In the genomic region with DNA sequence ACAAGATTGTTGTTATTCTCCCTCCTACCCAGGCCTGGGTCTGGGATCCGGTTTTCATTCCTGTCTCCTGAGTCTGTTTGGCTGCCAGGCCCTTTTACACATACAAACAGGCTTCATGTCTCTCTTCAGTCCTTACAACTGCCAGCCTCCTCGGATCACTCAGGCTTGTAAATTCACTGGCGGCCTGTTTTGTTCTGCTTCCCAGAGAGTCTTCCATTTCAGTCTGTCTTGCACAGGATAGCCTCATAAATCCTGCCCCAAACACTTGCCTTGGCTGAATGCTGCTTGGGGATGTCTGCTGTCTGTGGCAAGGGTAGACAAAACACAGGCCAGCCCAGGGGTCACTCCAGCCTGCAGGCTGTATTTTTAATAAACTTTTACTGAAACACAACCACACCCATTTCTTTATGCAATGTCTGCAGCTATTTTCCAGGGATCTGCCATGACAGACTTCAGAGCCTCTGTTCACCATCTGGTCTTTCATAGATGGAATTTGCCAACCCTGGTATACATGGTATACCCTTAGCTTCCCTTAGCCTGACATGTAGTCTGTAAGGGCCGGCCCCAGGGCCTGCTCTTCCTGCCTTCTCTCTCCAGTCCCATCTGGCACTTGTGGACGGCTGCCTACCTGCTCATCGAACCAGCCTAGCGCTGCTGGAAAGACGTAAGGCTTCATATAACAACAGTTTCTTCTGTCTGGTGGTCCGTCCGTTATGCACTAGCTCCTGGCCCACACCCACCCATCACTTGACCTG, we compare ENCODE assay signal across 12 mouse cellular contexts.
DNase-seq lines count a peak whose midpoint lies in the region; ATAC-seq and TF ChIP-seq lines count a peak whose summit lies in the region.
"Had no signal": no experiment of that assay in that cellular context is flagged by ENCODE, and none has a peak within 500 bp of the region (broad histone marks: within the 10 kb centered on the region; RNA-seq: fewer than 3 reads in every experiment).

No protein-coding gene starts in this region.

- no peak overlapping the region for H3K4me3 ChIP-seq in hindbrain, embryonic 15.5 days
- H3K4me3 ChIP-seq in hindbrain, embryonic 12.5 days, result no peak overlapping the region
- no peak overlapping the region for H3K4me3 ChIP-seq in testis, adult 2 months (ENCODE audit: control insufficient read depth, low read depth, low read length)
- no peak overlapping the region for H3K4me3 ChIP-seq in limb, embryonic 11.5 days (ENCODE audit: low read depth, low read length)
- H3K4me3 ChIP-seq: embryonic facial prominence, embryonic 15.5 days; lung, embryonic 15.5 days had no signal

- DNase-seq in testis, postnatal 10 days (ENCODE audit: low spot score), result no peak
- DNase-seq in limb, embryonic 11.5 days (ENCODE audit: low spot score), result peak; percentile 41
- DNase-seq in yolk sac, embryonic 10.5 days (ENCODE audit: low spot score), result peak; percentile 67
- no peak for DNase-seq in urinary bladder, postnatal 25 days (ENCODE audit: low spot score)
- no peak for DNase-seq in left cerebral cortex, postnatal 36 days (ENCODE audit: low spot score in 2 of 2)
- DNase-seq: right cerebral cortex, postnatal 14 days had no signal

- no peaks in the 10 kb centered on the region for H3K9me3 ChIP-seq in hindbrain, embryonic 15.5 days
- no peaks in the 10 kb centered on the region for H3K9me3 ChIP-seq in hindbrain, embryonic 12.5 days (replicated peaks)
- no peaks in the 10 kb centered on the region for H3K9me3 ChIP-seq in limb, embryonic 11.5 days (ENCODE audit: control insufficient read depth, low read length)
- H3K9me3 ChIP-seq: embryonic facial prominence, embryonic 15.5 days; lung, embryonic 15.5 days had no signal

- intact Hi-C loops in left cerebral cortex, postnatal 36 days (cut with DNase I), result no loop called here

- TF ChIP-seq CTCF in testis, adult 2 months (IDR thresholded peaks at IDR 0.05; ENCODE audit: control insufficient read depth, insufficient read depth, insufficient replicate concordance, low read depth, low read length), result no peak

- 66% methylated on average over 10 of the region's 10 CpGs for WGBS in hindbrain, embryonic 15.5 days
- WGBS in hindbrain, embryonic 12.5 days, result 67% methylated on average over 10 of the region's 10 CpGs
- 45% methylated on average over 10 of the region's 10 CpGs for WGBS in limb, embryonic 11.5 days

- no peaks in the 10 kb centered on the region for H3K36me3 ChIP-seq in hindbrain, embryonic 15.5 days
- no peaks in the 10 kb centered on the region for H3K36me3 ChIP-seq in hindbrain, embryonic 12.5 days
- H3K36me3 ChIP-seq in testis, adult 2 months (ENCODE audit: control insufficient read depth, insufficient read depth, low read length), result no peaks in the 10 kb centered on the region
- no peaks in the 10 kb centered on the region for H3K36me3 ChIP-seq in limb, embryonic 11.5 days (ENCODE audit: control insufficient read depth, insufficient read depth, low read length)
- H3K36me3 ChIP-seq: embryonic facial prominence, embryonic 15.5 days; lung, embryonic 15.5 days had no signal

- TF ChIP-seq POLR2A in testis, adult 2 months (IDR thresholded peaks at IDR 0.05; ENCODE audit: control insufficient read depth, low read depth, low read length), result no peak

- peak overlapping the region; percentile 17; the same call in 1 of the 2 replicates for H3K27ac ChIP-seq in hindbrain, embryonic 15.5 days (replicated peaks)
- H3K27ac ChIP-seq in hindbrain, embryonic 12.5 days, result no peak overlapping the region
- 0 out of 2 replicates have a peak overlapping the region, but pooled peaks have one; percentile 25 for H3K27ac ChIP-seq in testis, adult 2 months (ENCODE audit: control insufficient read depth, insufficient read depth, low read depth, low read length)
- no peak overlapping the region for H3K27ac ChIP-seq in limb, embryonic 11.5 days (replicated peaks; ENCODE audit: low read depth, low read length)
- H3K27ac ChIP-seq: embryonic facial prominence, embryonic 15.5 days; lung, embryonic 15.5 days had no signal

- H3K9ac ChIP-seq in hindbrain, embryonic 15.5 days, result no peak overlapping the region
- H3K9ac ChIP-seq in hindbrain, embryonic 12.5 days, result no peak overlapping the region
- H3K9ac ChIP-seq in limb, embryonic 11.5 days (ENCODE audit: low read length), result no peak overlapping the region
- H3K9ac ChIP-seq: embryonic facial prominence, embryonic 15.5 days; lung, embryonic 15.5 days had no signal

- H3K4me1 ChIP-seq in hindbrain, embryonic 15.5 days (replicated peaks), result 0 out of 2 replicates have a peak, but pooled peaks cover 6% of the 10 kb centered on the region
- H3K4me1 ChIP-seq in hindbrain, embryonic 12.5 days, result peaks cover 3% of the 10 kb centered on the region; the same call in 1 of the 2 replicates
- no peaks in the 10 kb centered on the region for H3K4me1 ChIP-seq in testis, adult 2 months (ENCODE audit: control insufficient read depth, insufficient read depth, low read length)
- H3K4me1 ChIP-seq in limb, embryonic 11.5 days (ENCODE audit: control insufficient read depth, insufficient read depth, low read length), result no peaks in the 10 kb centered on the region
- H3K4me1 ChIP-seq: embryonic facial prominence, embryonic 15.5 days; lung, embryonic 15.5 days had no signal

- H3K4me2 ChIP-seq in hindbrain, embryonic 15.5 days, result no peak overlapping the region
- H3K4me2 ChIP-seq in hindbrain, embryonic 12.5 days (replicated peaks), result no peak overlapping the region
- H3K4me2 ChIP-seq in limb, embryonic 11.5 days (ENCODE audit: low read depth, severe bottlenecking), result no peak overlapping the region
- H3K4me2 ChIP-seq: embryonic facial prominence, embryonic 15.5 days; lung, embryonic 15.5 days had no signal

- no peak for ATAC-seq in hindbrain, embryonic 15.5 days (ENCODE audit: low FRiP score, low read depth)
- no peak for ATAC-seq in hindbrain, embryonic 12.5 days (ENCODE audit: low FRiP score)
- peak; percentile 35; the same call in 1 of the 2 replicates for ATAC-seq in limb, embryonic 11.5 days (ENCODE audit: insufficient number of reproducible peaks, low FRiP score, low TSS enrichment, low read depth)

- H3K27me3 ChIP-seq in hindbrain, embryonic 15.5 days, result no peaks in the 10 kb centered on the region
- H3K27me3 ChIP-seq in hindbrain, embryonic 12.5 days, result no peaks in the 10 kb centered on the region
- H3K27me3 ChIP-seq in testis, adult 2 months (ENCODE audit: control insufficient read depth, insufficient read depth, low read length), result no peaks in the 10 kb centered on the region
- H3K27me3 ChIP-seq in limb, embryonic 11.5 days (ENCODE audit: control insufficient read depth, insufficient read depth, low read length), result no peaks in the 10 kb centered on the region
- H3K27me3 ChIP-seq: CH12.LX; embryonic facial prominence, embryonic 15.5 days; lung, embryonic 15.5 days had no signal

Comparison
In these comparisons a context has a peak if more than half of its experiments do, and no peak if none do; other contexts are left out.
1. H3K27ac ChIP-seq: peak in hindbrain, embryonic 15.5 days (single experiment) and testis, adult 2 months (single experiment); none in hindbrain, embryonic 12.5 days (single experiment) and limb, embryonic 11.5 days (single experiment).
2. DNase-seq: peak in limb, embryonic 11.5 days (single experiment) and yolk sac, embryonic 10.5 days (single experiment); none in testis, postnatal 10 days (single experiment), urinary bladder, postnatal 25 days (single experiment) and left cerebral cortex, postnatal 36 days (0 of 2).